31 mouse cellular contexts compared by ENCODE assay signal in genomic region chr14:24086481-24086880, GRCm38 (mm10).
DNase-seq lines count a peak whose midpoint lies in the region; ATAC-seq and TF ChIP-seq lines count a peak whose summit lies in the region.
"Had no signal": no experiment of that assay in that cellular context is flagged by ENCODE, and none has a peak within 500 bp of the region (broad histone marks: within the 10 kb centered on the region; RNA-seq: fewer than 3 reads in every experiment).

No protein-coding gene starts in this region.

- no peaks in the 10 kb centered on the region for H3K9me3 ChIP-seq in heart, embryonic 11.5 days (replicated peaks; ENCODE audit: control insufficient read depth, low read length)
- H3K9me3 ChIP-seq: embryonic facial prominence, embryonic 13.5 days; heart, embryonic 10.5 days; hindbrain, embryonic 10.5 days; intestine, embryonic 15.5 days; limb, embryonic 15.5 days; lung, embryonic 15.5 days; midbrain, embryonic 12.5 days had no signal

- ATAC-seq in heart, embryonic 11.5 days (replicated peaks; ENCODE audit: insufficient number of reproducible peaks, low FRiP score, low TSS enrichment): no peak
- ATAC-seq: forebrain, embryonic 16.5 days; hindbrain, embryonic 16.5 days; intestine, embryonic 15.5 days had no signal

- no peak for TF ChIP-seq CTCF in testis, adult 2 months (IDR thresholded peaks at IDR 0.05; ENCODE audit: control insufficient read depth, insufficient read depth, insufficient replicate concordance, low read depth, low read length)

- H3K4me1 ChIP-seq in heart, embryonic 11.5 days (ENCODE audit: control insufficient read depth, insufficient read depth, low read length): peaks cover 8% of the 10 kb centered on the region
- H3K4me1 ChIP-seq in testis, adult 2 months (ENCODE audit: control insufficient read depth, insufficient read depth, low read length): peaks cover 2% of the 10 kb centered on the region; the same call in 1 of the 2 replicates
- H3K4me1 ChIP-seq: lung, embryonic 15.5 days; megakaryocyte, embryonic 14.5 days had no signal

- no peak overlapping the region for H3K27ac ChIP-seq in heart, embryonic 11.5 days (ENCODE audit: low read depth, low read length)
- H3K27ac ChIP-seq in testis, adult 2 months (ENCODE audit: control insufficient read depth, insufficient read depth, low read depth, low read length): peak overlapping the region; percentile 44
- H3K27ac ChIP-seq: embryonic facial prominence, embryonic 13.5 days; gastrocnemius, adult 2 months; heart, embryonic 10.5 days; hindbrain, embryonic 10.5 days; intestine, embryonic 15.5 days; limb, embryonic 15.5 days; liver, embryonic 14.5 days; lung, embryonic 15.5 days; midbrain, embryonic 12.5 days had no signal

- no peaks in the 10 kb centered on the region for H3K36me3 ChIP-seq in heart, embryonic 11.5 days (ENCODE audit: control insufficient read depth, insufficient read depth, low read length)
- H3K36me3 ChIP-seq in testis, adult 2 months (ENCODE audit: control insufficient read depth, insufficient read depth, low read length): no peaks in the 10 kb centered on the region
- H3K36me3 ChIP-seq: embryonic facial prominence, embryonic 13.5 days; heart, embryonic 10.5 days; hindbrain, embryonic 10.5 days; intestine, embryonic 15.5 days; limb, embryonic 15.5 days; lung, embryonic 15.5 days; midbrain, embryonic 12.5 days had no signal

- peak; percentile 72 for DNase-seq in heart, adult 11 months
- peak; percentile 36 for DNase-seq in left cerebral cortex, postnatal 4 days
- no peak for DNase-seq in left cerebral cortex, adult 9 months (ENCODE audit: low spot score in 2 of 2)
- no peak for DNase-seq in testis, postnatal 14 days (ENCODE audit: low spot score)
- no peak for DNase-seq in B cell, adult 2 months
- DNase-seq: adrenal gland, adult 8-10 months; cerebellum, adult 11-12 months; cerebellum, adult 9-11 months; embryo, embryonic 11 days; gastrocnemius, adult 2 months; kidney, adult 8-10 months; kidney, postnatal 10 days; layer of hippocampus, adult 9-11 months; lung, postnatal 4 days; thymus, adult 18-20 months; thymus, postnatal 25 days had no signal

- TF ChIP-seq POLR2A in testis, adult 2 months (IDR thresholded peaks at IDR 0.05; ENCODE audit: control insufficient read depth, low read depth, low read length): peak; percentile 9; the same call in 1 of the 2 replicates

- H3K9ac ChIP-seq in heart, embryonic 11.5 days (ENCODE audit: low read depth, low read length): no peak overlapping the region
- H3K9ac ChIP-seq: embryonic facial prominence, embryonic 13.5 days; intestine, embryonic 15.5 days; limb, embryonic 15.5 days; liver, embryonic 14.5 days; lung, embryonic 15.5 days; midbrain, embryonic 12.5 days had no signal

- 53% methylated on average over 5 of the region's 5 CpGs for WGBS in heart, embryonic 11.5 days (ENCODE audit: insufficient replicate concordance)

- H3K4me3 ChIP-seq in heart, embryonic 11.5 days (ENCODE audit: low read depth, low read length): no peak overlapping the region
- no peak overlapping the region for H3K4me3 ChIP-seq in testis, adult 2 months (ENCODE audit: control insufficient read depth, low read depth, low read length)
- H3K4me3 ChIP-seq: embryonic facial prominence, embryonic 13.5 days; erythroblast, embryonic 14.5 days; gastrocnemius, adult 2 months; heart, embryonic 10.5 days; hindbrain, embryonic 10.5 days; intestine, embryonic 15.5 days; limb, embryonic 15.5 days; lung, embryonic 15.5 days; megakaryocyte, embryonic 14.5 days; midbrain, embryonic 12.5 days had no signal

- intact Hi-C loops in left cerebral cortex, postnatal 4 days (cut with DNase I): no loop called here

- H3K27me3 ChIP-seq in heart, embryonic 11.5 days (ENCODE audit: control insufficient read depth, insufficient read depth, low read length): no peaks in the 10 kb centered on the region
- no peaks in the 10 kb centered on the region for H3K27me3 ChIP-seq in testis, adult 2 months (ENCODE audit: control insufficient read depth, insufficient read depth, low read length)
- H3K27me3 ChIP-seq: CH12.LX; embryonic facial prominence, embryonic 13.5 days; intestine, embryonic 15.5 days; limb, embryonic 15.5 days; lung, embryonic 15.5 days; megakaryocyte, embryonic 14.5 days; midbrain, embryonic 12.5 days had no signal

- no peak overlapping the region for H3K4me2 ChIP-seq in heart, embryonic 11.5 days
- H3K4me2 ChIP-seq: embryonic facial prominence, embryonic 13.5 days; intestine, embryonic 15.5 days; limb, embryonic 15.5 days; lung, embryonic 15.5 days; midbrain, embryonic 12.5 days had no signal

Comparison
In these comparisons a context has a peak if more than half of its experiments do, and no peak if none do; other contexts are left out.
1. DNase-seq: peak in heart, adult 11 months (single experiment) and left cerebral cortex, postnatal 4 days (single experiment); none in left cerebral cortex, adult 9 months (0 of 2), testis, postnatal 14 days (single experiment) and B cell, adult 2 months (0 of 2).